Mouse (Mus musculus) heart, postnatal 0 days (tissue): ENCODE data around the gene Mvb12b.

ENCODE experiments used
- CTCF ChIP-seq: IDR thresholded peaks from 2 replicates; pipeline ENCODE4 v1.5.1; 2016; ENCODE audit warnings: antibody characterized with exemption, control low read depth, low read depth
- EP300 ChIP-seq: IDR thresholded peaks from 2 replicates; pipeline ENCODE4 v1.6.1; 2016; ENCODE audit warnings: antibody characterized with exemption, low read depth

GRCm38 (mm10) chr2:33683095-33683494 is 204.7 kb downstream of the Mvb12b start:
- TF ChIP-seq EP300 (no peak), CTCF (no peak)
